Mouse (Mus musculus): ENCODE measurements around the gene Trim80. TPM values are rescaled to one million over a fixed set of nuclear protein-coding genes. Genes with fewer than 3 reads are reported as not detected.
A peak's percentile ranks its signal among the peaks of the same experiment; 100 is the strongest.
"Not testable (repeated sequence)": the region's sequence is repeated elsewhere in the genome, so short reads cannot be mapped to it uniquely, and the experiment has no call there.

Gene Trim80
- total RNA-seq, 4 experiments from 2014 or later: 0.16 to 0.30 TPM; not detected in 2

DNA sequence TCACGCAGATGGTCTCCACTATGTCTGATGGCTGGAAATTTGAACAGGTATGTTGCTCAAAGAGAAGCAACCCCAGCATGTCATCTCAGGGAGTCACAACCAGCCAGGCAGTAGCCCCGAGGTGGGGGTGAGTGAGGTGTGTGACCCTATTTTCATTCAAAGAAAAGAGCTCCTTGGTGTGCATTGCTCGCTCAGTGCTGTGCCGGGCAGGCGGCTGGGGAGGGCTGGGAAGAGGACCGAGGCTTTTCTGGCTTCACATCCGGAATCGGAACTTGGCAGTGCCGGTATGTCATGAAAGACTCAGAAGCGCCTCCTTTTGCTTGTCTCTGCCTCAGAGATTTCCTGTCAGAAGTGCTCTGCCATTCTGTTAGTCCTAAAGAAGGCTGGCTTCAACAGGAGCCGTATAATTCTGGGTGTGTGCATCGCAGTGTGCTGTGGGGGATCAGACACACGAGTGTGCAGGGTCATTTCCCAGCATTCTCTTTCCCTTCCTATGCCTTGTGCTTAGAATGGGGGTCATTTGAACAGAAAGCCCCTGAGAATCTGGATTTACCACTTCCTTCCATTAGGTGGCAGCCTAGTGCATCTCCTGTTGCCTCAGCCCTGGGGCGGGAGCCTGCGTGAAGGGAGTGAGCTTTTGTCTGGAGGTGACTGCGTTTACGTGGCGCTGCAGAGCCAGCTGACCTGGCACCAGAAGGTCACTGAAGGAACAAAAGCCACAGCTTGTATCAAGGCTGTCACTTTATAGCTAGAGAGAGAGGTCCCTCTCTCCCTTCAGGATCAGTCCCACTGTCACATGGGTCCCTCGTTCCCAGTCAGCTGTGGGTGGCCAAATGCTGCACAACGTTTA is 12.6 kb upstream of the Trim80 start:
- peak in 1 of 2 experiments; percentile 44 for DNase-seq (ENCODE audit: low spot score in 2 of 2)

DNA sequence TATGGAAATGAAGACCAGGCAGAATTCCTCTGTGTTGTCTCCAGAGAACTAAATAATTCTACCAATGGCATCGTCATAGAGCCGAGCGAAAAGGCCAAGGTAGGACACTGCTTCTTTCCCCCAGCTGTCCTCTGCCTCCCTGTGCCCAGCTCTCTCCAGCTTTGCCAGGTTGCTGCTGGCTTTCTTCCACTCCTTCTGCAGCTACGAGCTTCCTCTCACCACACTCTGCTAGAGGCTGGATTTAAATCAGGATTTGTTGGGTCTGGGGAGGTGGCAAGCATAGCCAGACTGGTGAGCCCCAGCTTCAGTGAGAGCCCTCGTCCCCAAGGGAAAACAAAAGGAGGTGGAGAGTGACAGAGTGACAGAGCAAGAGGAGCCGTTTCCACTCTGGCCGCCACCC is 11.0 kb upstream of the Trim80 start:
- DNase-seq (ENCODE audit: low spot score in 2 of 2): no peak

DNA sequence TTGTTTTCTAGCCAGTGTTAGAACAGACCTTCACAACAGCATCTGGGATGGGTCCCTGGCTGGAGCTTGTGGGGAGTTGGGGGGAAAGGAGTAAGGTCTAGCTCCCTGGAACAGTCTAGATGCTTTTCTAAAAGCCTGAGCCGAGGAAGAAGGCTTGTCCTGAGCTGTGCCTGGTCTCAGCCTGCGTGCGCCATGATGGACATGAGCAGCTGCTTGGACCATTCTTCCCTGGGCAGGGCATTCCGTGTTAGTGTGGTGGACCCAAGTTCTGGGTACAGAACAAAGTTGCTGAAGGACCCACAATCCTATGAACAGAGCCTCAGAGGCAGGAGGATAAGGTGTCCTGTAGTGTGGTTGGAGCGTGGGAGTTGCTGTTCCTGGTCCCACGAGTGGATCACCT is 9.8 kb upstream of the Trim80 start:
- no peak for DNase-seq (ENCODE audit: low spot score in 2 of 2)

DNA sequence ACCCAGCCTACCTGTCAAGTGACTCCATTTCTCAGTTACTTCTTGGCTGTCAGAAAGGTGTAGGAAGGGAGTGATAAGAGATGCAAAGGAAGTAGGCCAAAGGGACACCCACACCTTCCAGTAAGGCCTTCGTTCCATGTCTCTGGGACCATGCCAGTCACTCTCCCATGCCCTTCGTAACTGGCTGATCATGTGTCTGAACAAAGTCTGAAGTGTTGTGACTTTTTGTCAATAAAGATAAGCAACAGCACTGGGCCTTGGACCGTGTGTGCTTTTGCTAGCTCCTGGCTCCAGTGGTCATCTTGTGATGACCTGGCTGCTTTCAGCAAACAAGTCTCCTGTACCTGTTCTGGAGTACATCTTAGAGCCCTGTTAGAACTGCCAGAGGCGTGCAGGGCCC is 7.5 kb upstream of the Trim80 start:
- no peak for DNase-seq (ENCODE audit: low spot score in 2 of 2)

DNA sequence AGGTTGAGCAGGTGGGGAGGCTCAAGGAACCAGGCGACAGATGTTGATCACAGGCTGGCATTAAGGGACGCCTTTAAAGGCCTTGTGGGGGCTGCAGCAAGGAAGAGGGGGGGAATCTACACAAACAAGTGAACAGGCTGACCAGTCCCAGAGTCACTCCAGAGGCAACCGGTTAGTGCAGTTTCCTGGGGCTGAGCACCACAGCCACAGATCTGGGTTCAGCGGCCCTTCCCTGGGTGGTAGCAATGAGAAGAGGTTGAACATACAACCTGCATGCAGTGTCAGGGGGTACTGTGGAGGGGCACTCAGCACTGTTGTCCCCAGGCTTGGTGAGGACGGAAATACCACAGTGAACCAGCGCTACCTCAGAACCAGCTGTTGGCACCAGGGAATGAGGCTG is 7.0 kb upstream of the Trim80 start:
- no peak for DNase-seq (ENCODE audit: low spot score in 2 of 2)

DNA sequence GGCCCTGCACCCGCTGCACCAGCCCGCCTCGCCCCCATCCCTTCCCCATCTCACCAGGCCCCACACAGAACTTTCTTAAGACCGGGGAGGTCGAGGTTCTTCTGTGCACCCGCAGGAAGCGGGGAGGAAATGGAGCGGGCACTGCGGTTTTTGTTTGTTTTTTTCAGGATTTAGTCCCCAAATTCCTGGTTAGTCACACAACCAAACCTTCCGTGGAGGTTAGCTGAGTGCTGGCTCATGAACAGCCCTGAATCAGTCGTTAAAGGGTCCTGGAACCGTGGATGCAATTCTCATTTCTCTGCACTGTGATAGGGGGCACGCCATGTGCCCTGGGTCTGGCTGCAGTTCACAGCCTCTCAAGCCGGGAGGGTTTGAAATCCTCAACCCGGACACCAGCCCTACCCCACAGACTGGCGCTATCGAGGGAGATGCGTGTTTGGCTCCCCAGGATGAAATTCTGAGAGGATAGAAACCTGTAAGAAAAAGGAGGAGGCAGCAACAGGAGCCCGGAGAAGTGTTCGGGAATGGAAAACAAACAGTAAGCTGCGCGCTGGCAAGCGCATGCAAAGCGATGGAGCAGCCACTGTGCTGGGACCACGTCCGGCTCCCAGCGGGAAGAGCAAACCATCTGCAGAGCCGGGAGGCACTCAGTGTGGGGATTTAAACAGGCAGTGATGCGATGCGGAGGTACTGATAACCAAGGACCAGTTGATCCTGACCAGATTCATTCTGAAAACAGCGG is 4.6 kb upstream of the Trim80 start:
- DNase-seq (ENCODE audit: low spot score in 2 of 2): no peak

DNA sequence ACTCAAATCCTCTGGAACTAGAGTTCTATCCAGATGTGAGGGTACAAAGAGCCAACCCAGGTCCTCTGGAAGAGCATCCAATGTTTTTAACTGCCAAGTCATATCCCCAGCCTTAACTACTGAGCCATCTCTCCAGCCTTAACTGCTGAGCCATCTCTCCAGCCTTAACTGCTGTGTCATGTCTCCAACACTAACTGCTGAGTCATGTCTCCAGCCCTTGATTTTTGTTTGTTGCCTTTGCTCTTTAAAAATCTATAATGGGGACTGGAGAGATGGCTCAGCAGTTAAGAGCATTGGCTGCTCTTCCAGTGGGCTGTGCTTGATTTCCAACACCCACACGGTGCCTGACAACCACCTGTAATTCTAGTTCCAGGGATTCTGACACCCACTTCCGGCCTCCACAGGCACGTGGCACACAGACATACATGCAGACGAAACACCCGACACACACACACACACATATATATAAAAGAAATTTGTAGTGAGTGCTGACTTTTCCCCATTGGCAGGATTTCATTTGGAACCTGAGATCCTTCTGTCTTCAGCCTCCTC is 2.7 kb upstream of the Trim80 start:
- peak in 1 of 2 experiments; percentile 69 for DNase-seq (ENCODE audit: low spot score in 2 of 2)

DNA sequence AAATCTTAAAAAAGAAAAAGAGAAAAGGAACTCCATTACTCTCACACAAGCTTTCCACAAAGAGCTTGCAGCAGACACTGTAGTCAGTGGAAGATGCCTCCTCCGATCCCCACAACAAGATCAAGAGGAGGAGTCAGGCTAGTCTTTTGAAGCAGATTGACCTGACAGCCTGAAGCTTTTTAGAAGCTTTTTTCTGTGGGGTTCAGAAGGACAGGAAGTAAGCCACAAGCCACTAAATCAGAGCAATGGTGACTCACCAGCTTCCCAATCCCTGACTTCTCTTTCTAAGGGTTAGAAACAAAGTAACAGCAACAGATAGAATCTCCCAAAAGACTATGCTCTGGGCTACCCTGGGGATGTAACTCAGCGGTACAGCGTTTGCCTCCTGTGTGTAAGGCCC is 1.0 kb upstream of the Trim80 start:
- DNase-seq (ENCODE audit: low spot score in 2 of 2): no peak

DNA sequence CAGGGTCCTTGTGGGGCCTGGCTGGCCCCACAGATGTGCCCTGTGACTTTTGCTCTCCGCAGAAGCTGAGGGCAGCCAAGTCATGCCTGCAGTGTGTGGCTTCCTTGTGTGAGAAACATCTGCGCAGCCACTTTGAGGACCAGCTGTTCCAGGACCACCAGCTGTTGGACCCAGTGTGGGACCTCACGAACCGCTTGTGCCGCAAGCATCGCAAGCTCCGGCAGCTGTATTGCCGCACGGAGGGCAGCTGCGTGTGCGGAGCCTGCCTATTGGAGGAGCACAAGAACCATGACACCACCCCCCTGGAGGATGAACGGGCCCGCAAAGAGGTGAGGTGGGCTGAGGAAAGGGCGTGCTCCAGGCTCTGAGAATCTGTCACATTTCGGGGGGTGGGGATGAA is 1.1 kb downstream of the Trim80 start:
- DNase-seq (ENCODE audit: low spot score in 2 of 2): no peak

DNA sequence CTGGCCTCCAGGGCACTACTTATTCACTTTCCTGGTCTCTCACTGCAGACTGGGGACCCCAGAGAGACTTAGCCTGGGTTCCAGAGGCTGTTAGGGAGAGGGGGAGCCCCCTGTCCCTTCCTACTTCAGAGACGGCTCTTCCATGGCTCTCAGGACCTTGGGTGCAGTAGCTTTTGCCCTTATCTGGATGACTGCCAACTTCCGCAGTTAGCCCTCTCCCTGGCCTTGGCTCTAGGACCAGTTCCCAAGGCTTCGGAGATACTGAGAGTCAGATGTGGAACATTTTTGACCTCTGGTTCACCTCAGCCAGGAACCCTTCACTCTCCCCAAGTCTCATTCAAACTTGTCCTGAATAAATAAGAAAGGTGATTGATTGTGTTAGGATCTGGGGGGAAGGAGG is 6.6 kb downstream of the Trim80 start:
- no peak for DNase-seq (ENCODE audit: low spot score in 2 of 2)

DNA sequence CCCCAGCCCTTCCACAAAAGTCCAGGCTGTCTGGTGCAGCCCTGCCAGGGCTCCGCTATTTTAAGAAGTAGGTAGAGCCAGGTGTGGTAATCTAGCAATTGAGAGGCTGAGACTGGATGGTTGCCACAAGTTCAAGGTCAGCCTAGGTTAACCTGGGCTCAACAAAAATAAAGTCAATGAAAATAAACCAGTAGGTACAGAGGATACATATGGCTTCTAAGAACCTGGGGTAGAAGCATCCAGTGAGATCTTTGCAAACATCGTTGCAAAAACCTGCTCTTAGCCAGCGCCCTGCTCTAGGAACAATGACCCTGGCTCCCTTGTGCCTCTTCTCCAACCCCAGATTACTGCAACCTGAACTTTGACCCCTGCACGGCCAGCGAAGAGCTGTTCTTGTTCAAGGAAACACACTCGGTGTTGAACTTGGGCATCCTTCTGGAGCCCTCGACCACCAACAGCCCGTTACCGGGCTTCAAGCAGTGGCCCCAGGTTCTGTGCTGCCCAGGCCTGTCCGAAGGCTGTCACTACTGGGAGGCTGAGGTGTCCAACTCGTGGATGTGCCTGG is 7.1 kb downstream of the Trim80 start:
- no peak for DNase-seq (ENCODE audit: low spot score in 2 of 2)

DNA sequence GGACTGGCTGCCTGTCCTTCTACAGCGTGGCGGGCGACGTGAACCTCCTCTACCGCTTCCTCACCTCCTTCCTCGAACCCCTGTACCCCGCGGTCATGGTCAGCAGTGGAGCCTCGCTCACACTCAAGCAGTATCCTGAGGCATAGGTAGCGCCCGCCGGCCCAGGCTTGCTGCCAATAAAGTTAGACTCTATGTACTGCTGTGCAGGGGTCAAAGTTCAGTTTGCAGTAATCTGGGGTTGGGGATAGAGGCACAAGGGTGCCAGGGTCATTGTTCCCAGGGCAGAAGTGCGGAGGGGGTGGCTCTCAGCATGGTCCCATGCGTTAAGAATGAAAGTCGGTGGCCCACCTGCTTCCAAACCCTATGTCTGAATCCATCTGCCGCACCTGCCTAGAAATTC is 7.7 kb downstream of the Trim80 start:
- DNase-seq (ENCODE audit: low spot score in 2 of 2): no peak

DNA sequence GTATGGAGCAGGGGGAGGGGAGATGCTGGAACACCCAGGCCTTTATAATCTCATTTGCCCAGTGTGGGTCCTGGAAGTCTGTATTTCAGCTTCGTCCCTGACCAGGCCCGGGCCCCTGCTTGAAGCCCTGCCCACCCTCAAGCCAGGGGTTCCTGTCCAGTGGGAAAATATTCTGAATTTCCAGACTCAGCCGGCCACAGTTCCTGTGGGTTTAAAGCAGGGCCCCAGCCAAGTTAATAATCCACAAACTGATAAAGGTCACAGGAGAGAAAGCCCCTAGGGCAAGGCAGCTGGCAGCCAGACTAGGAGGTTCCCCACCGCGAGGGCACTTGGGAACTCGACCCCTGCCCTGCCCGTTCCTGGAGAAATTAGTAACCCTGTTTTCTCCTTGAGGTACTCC is 8.7 kb downstream of the Trim80 start:
- no peak for DNase-seq (ENCODE audit: low spot score in 2 of 2)

DNA sequence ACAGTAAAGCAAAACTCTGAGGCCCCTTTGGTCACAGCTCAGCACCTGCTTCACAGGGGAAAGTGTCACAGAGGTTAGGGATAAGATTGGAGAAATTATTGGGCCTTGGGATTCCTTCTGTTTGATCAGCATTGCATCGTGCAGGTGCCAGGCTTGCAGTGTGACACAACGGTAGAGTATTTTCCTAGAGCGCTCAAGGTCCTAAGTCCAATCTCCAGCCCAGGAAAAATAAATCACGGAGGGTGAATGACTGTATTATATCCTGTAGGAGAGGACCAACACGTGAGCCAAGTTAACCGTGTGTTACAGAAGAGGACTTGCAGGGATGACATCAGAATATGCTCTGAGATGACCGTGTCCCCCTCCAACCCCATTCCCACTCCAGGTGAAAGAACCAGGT is 9.8 kb downstream of the Trim80 start:
- no peak for DNase-seq (ENCODE audit: low spot score in 2 of 2)

DNA sequence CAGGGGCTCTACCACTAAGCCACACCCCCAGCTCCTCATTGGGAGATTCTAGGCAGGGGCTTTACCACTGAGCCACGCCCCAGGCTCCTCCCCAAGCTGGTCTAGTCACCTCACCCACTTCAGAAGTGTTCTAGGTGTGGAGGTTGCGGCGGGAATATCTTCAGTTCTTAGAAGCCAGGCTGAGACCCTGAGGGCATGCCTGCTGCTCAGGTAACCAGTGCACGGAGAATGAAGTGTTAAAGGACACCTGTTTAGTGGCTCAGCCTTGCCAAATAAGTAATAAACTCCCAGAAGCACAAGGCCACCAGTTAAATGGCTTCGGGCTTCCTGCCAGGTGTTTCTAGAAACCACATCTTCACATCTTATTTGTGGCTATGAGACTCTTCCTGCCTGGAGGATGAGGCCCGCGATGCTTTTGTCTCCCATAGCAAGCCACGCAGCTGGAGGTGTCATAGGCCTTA is 11.5 kb downstream of the Trim80 start:
- no peak for DNase-seq (ENCODE audit: low spot score in 2 of 2)

DNA sequence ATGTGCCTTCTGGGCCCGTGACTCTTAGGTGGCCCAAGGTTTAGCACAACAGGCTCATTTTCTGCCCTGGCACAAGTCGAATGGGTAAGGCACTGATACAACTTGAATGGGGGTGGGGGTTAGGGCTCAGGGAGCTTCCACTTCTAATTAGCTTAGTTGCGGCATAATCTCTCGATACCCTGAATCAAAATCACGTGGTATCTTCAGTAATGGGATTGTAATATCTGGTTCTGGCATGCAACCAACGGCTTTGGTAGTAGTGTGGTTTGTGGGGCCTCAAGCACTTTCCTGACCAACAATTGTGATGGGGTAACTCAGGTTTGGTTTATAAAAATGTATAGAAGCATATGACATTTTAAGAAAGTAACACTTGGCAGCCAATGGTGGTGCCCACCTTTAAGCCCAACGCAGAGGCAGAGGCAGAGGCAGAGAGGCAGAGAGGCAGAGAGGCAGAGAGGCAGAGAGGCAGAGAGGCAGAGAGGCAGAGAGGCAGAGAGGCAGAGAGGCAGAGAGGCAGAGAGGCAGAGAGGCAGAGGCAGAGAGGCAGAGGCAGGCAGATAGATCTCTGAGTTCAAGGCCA is 12.0 kb downstream of the Trim80 start:
- DNase-seq (ENCODE audit: low spot score in 2 of 2): no peak

DNA sequence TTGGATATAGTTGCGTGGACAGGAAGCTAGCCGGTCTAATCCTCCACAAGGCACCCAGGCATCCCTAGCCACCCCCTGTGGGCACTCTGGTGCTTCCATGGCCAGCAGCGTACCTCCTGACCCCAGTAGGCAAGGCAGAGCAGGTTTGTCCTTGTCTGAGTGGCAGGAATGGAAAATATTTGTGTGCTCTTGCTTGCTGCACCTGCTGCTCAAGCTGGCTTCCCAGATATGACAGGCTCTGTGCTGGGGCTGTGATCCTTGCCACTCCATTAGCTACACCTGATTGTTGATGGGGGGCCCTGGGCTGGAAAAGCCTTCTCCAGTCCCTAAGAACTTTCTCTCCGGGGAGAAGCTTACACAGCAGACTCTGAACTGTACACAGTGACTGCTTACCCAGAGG is 13.0 kb downstream of the Trim80 start:
- DNase-seq (ENCODE audit: low spot score in 2 of 2): no peak

DNA sequence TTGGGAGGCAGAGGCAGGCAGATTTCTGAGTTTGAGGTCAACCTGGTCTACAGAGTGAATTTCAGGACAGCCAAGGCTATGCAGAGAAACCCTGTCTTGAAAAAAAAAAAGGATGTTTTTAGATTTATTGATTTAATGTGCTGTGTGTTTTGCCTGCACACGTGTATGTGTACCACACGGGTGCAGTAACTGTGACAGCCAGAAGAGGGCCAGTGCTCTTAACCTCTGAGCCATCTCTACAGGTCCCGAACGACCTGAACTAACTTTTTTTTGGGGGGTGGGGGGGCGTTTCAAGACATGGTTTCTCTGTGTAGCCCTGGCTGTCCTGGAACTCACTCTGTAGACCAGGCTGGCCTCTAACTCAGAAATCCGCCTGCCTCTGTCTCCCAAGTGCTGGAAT is 14.5 kb downstream of the Trim80 start:
- DNase-seq (ENCODE audit: low spot score in 2 of 2): not testable (repeated sequence)

DNA sequence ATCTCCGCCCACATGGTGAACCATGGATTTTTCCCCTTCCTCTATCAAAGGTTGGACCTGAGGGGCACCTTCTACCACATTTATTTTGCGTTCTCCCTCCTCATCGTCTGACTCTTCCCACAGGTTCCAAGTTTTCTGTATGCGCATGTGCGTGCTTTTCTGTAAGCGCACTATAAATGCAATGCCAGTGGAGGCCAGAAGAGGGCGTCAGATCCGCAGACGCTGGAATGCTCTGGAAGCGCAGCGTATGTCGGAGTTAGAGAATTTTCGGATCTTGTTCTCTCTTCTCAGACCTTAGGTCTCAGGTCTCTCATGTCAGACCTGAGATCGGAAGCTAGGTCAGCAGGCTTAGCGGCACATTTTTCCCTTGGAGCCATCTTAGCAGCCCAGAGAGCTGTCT is 15.3 kb downstream of the Trim80 start:
- DNase-seq (ENCODE audit: low spot score in 2 of 2): no peak

DNA sequence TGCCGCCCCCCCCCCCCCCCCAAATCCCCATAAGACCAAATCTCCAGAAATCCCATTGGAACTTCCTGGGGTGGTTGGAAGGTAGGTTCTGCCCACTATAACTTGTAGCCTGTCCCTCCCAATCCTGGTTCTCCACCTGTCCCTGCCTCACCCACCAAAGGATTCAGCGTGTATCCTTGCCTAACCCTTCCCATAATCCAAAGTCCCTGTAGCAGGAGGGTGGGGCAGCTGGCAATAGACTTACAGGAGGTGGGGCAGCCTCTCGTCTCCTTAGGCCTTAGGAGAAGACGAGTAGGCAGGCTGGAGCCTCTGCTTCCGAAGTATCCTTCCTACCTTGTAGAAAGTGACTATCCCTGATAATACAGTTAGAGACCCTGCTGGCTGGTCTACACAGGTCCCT is 15.8 kb downstream of the Trim80 start:
- DNase-seq (ENCODE audit: low spot score in 2 of 2): no peak

DNA sequence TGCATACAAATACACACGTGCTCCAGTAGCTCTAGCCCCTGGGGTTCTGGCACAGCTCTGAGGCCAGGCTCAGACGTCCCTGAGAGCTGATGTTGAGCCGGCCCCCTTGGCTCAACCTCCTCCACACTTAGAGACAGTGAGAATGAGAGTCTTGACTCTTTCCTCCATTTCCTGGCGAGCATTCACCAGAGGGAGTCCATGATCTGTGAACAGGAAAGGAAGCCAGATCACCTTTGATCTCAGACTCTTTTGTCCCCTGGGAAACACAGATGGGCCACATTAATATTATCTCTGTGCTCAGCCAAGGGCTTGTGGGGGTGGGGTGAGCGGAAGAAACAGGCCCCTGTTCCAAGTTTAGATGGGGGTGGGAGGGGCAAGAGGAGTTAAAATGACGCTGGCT is 17.1 kb downstream of the Trim80 start:
- no peak for DNase-seq (ENCODE audit: low spot score in 2 of 2)

DNA sequence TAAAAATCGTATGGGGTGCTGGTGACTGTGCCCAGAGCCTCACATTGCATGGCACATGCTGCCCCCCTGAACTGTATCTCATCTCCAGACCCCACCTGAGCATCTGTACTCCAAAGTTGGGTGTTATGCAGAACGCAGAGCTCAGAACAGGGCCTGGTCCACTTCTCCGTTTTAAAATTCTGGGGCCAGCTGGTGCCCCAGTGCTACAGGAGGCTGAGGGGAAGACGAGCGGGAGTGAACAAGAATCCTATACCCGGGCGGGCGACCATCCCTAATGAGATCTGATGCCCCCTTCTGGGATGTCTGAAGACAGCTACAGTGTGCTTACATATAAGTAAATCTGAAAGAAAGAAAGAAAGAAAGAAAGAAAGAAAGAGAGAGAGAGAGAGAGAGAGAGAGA is 20.6 kb downstream of the Trim80 start:
- no peak for DNase-seq (ENCODE audit: low spot score in 2 of 2)
